Mouse (Mus musculus) limb, embryonic 10.5 days (tissue): Measurements from ENCODE around the gene Ikzf2. TPM values are rescaled to one million over a fixed set of nuclear protein-coding genes. Genes with fewer than 3 reads are reported as not detected.

Source experiments
- DNase-seq: peaks from one replicate; pipeline ENCODE4 v3.0.0-alpha.2; 2017; ENCODE audit warnings: low spot score
- H3K27ac ChIP-seq: fragments of 300-500 bp; sonication (generic); 2 replicates; pipeline ENCODE4 v1.5.1; 2016; ENCODE audit warnings: mild to moderate bottlenecking
- H3K27me3 ChIP-seq: fragments of 300-500 bp; sonication (generic); 2 replicates; pipeline ENCODE4 v1.6.1; 2016; ENCODE audit warnings: low read depth, mild to moderate bottlenecking; ENCODE audit not compliant: poor library complexity, severe bottlenecking
- H3K36me3 ChIP-seq: fragments of 300-500 bp; sonication (generic); 2 replicates; pipeline ENCODE4 v1.6.1; 2016; ENCODE audit warnings: mild to moderate bottlenecking, moderate library complexity
- H3K4me1 ChIP-seq: fragments of 300-500 bp; sonication (generic); 2 replicates; pipeline ENCODE4 v1.6.1; 2016
- H3K4me3 ChIP-seq: fragments of 300-500 bp; sonication (generic); 2 replicates; pipeline ENCODE4 v1.5.1; 2016; ENCODE audit warnings: mild to moderate bottlenecking, moderate library complexity
- H3K9me3 ChIP-seq: fragments of 300-500 bp; sonication (generic); replicated peaks from 2 replicates; pipeline ENCODE4 v1.6.1; 2016; ENCODE audit warnings: mild to moderate bottlenecking
- WGBS: fragments of 180-500 bp; shearing (Covaris S2); methylation state at CpG from one replicate; pipeline ENCODE4 v1.1.7; 2016; 5-methylcytosine and 5-hydroxymethylcytosine counted together
- polyA plus RNA-seq: library from polyadenylated mRNA; unstranded; fragments of >200 nt; fragmentation: Nextera tagmentation; extraction: Ambion mirVana; gene quantifications from 2 replicates; pipeline ENCODE4 v1.2.1, GENCODE M21; 2016

The Ikzf2 gene
- polyA plus RNA-seq, 1 experiment from 2014 or later = 3.1 TPM

DNA sequence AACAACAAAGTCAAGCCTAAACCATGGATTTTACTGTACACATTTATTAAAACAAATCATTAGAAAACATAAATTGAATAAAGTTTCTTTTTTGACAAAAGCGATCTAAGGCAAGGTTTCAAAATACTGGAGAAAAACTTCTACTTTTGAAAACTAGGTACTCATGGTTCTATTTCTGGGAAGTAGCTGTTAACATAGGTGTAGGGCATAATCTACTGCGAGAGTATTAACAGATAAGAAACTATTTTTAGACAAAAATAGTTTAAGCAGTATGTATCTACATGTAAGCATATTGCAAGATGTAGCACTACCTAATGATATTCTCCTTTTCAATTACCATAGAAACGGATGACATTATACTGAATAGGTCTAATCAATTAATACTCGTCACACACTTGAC lies 137.1 kb downstream of the Ikzf2 start:
- 93% methylated on average over 4 of the region's 4 CpGs for WGBS
- Histone ChIP-seq H3K9me3 (no peaks in the 10 kb centered on the region), H3K27ac (no peak overlapping the region), H3K27me3 (no peaks in the 10 kb centered on the region), H3K4me3 (no peak overlapping the region), H3K4me1 (no peaks in the 10 kb centered on the region), H3K36me3 (no peaks in the 10 kb centered on the region)
- no peak for DNase-seq

DNA sequence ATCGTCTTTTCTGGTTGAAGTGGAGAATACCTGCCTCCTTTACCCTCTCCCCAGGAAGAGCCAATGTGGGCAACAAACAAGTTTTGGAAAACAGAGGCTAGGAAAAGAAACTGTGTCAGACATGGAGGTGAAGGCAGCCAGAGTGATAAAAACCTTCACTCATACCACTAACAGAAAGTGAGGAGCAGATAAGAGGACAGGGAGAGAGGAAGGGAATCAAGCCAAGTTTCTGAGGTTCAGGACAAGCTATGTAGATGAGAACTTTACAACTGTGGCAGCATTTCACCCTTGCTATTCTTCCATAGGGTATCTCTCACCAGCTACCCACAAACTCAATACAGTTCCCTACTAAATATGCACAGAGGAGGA lies 141.2 kb downstream of the Ikzf2 start:
- 100% methylated on average over 1 of the region's 1 CpGs for WGBS
- Histone ChIP-seq H3K27ac (no peak overlapping the region), H3K4me1 (no peaks in the 10 kb centered on the region), H3K9me3 (no peaks in the 10 kb centered on the region), H3K27me3 (no peaks in the 10 kb centered on the region), H3K4me3 (no peak overlapping the region), H3K36me3 (no peaks in the 10 kb centered on the region)
- no peak for DNase-seq

DNA sequence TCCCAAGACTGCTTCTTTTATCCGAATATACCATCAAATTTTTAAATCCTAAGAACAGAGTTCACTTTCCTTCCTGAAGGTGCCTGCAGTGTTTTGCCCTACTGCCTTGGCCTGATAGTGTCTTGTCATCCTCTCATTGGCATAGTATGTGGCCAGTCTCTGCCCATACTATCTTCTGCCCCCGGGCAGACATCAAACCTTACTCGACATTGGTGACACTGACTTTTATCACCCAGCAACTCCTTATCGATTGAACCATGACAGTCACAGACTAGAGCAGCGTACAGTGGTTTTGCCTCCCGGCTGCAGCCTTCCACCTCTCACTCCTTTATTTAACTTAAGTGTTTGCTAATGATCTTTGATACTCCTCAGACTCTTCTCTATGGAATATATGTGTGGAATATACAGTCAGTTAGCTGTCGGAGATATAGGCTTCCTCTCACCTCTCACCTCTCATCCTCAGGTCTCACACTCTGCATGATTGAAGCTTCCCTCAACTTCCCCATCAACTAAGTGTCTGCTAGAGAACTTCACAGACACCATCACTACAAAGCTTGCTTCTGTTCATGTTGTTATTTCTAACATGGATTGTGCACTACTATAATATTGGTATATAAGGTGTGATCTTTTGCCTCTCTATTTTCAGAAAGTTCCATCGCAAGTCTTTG lies 141.7 kb downstream of the Ikzf2 start:
- no peak for DNase-seq
- no peaks in the 10 kb centered on the region for H3K36me3 ChIP-seq
- H3K4me1 ChIP-seq = no peaks in the 10 kb centered on the region
- H3K27ac ChIP-seq = no peak overlapping the region
- no peaks in the 10 kb centered on the region for H3K9me3 ChIP-seq
- H3K27me3 ChIP-seq = no peaks in the 10 kb centered on the region
- no peak overlapping the region for H3K4me3 ChIP-seq
- WGBS = 95% methylated on average over 8 of the region's 8 CpGs

DNA sequence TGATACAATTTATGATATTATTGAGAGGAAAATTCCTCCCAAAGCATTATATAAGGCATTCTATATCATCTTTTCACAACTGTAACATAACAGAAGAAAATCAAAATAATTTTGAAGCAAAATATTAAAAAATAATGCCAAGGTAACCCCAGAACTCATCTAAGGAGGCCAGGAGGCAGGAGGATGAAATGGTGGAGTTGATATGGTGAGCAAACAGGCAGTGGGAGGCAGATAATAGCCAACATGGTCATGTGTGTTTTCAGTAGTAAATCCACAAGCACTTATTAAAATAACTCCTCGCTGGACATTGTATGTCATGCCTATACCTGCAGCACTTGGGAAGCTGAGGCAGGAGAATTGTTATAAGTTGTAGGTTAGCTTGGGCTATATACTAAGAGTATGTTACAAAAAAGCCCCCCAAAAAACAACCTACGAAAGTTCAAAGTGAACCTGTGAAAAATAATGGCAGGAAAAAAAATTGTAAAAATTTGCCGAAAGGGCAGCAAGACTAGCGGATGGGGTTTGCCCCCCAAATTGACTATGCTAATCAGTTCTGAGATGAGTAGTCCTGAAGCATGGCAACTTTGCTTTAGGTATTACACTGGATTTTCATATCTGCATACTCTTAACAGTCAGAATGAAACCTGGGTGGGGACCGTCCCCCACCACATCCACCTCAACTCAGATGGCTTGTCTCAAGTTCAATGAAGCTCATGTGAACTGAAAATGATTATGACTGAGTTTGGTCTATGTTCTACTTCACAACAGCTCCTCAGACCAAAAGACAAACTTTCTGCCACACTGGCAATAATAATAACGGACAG lies 143.1 kb downstream of the Ikzf2 start:
- no peak for DNase-seq
- H3K36me3 ChIP-seq = no peaks in the 10 kb centered on the region
- 94% methylated on average over 6 of the region's 6 CpGs for WGBS

DNA sequence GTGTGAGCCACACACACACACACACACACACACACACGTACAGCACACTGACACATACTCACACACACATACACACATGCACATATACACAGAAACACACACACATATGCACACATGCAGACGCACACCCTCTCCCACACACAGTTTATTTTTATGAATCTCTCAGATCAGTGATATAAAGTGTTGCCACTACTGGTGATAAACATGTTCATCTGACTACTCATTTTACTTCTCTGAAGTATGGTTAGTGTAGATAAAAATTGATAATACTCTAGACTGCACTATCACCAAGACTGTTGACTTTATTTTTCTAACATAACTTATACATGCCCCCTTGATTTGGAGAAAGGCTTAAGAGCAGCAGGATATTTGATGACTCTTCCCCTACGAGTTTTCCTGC lies 144.5 kb downstream of the Ikzf2 start:
- Histone ChIP-seq H3K27ac (no peak overlapping the region), H3K4me1 (no peaks in the 10 kb centered on the region; the same call in 1 of the 2 replicates), H3K4me3 (no peak overlapping the region), H3K27me3 (no peaks in the 10 kb centered on the region), H3K36me3 (no peaks in the 10 kb centered on the region), H3K9me3 (no peaks in the 10 kb centered on the region)
- 79% methylated on average over 3 of the region's 3 CpGs for WGBS
- DNase-seq = no peak

More for the DNA sequence above, 143.1 kb downstream of the Ikzf2 start:
- H3K27me3 ChIP-seq = no peaks in the 10 kb centered on the region
- H3K27ac ChIP-seq = no peak overlapping the region
- H3K4me1 ChIP-seq = no peaks in the 10 kb centered on the region
- H3K9me3 ChIP-seq = no peaks in the 10 kb centered on the region
- no peak overlapping the region for H3K4me3 ChIP-seq

DNA sequence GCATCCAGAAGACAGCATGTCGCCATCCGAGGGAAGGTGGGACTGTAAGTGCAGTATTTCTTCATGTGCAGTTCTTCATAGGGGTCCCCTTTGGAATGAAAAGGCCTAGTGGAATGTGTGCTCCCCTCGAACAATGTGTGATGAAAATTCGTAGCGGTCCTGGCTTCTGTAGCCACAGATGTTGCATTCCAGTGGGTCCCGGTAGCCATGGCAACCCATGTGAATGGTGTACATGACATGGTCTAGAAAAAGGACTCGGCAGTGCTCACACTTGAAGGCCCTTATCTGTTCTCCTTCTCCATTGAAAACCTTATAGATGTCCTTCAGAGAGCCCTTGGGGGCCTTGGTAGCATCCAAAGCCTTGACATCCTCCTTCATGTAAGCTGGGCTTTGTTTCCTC lies 148.4 kb downstream of the Ikzf2 start:
- DNase-seq = no peak
- no peaks in the 10 kb centered on the region for H3K36me3 ChIP-seq
- no peaks in the 10 kb centered on the region; the same call in 1 of the 2 replicates for H3K4me1 ChIP-seq
- no peak overlapping the region for H3K4me3 ChIP-seq
- H3K27ac ChIP-seq = no peak overlapping the region
- no peaks in the 10 kb centered on the region for H3K9me3 ChIP-seq
- no peaks in the 10 kb centered on the region for H3K27me3 ChIP-seq
- WGBS = 91% methylated on average over 7 of the region's 7 CpGs

DNA sequence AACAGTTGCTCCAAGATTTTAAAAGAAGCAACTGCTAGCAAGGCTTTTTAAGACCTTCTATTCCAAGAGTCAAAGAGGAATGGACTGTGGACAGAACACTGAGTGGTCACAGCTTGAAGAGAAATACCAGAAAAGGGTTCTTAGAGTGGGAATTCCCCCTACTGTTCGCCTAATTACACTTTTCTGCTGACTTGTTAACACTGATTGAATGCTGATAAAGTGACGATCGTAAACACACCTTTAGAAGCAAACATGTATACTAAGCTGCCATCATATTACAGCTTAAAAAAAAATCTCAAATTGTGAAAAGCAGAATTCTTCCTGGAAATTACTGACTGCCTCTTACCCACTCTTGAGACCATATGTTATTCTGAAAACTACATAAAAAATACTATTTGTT lies 149.4 kb downstream of the Ikzf2 start:
- Histone ChIP-seq H3K27ac (no peak overlapping the region), H3K4me1 (no peaks in the 10 kb centered on the region; the same call in 1 of the 2 replicates), H3K4me3 (no peak overlapping the region), H3K36me3 (no peaks in the 10 kb centered on the region), H3K27me3 (no peaks in the 10 kb centered on the region), H3K9me3 (no peaks in the 10 kb centered on the region)
- no peak for DNase-seq
- WGBS = 68% methylated on average over 3 of the region's 3 CpGs

DNA sequence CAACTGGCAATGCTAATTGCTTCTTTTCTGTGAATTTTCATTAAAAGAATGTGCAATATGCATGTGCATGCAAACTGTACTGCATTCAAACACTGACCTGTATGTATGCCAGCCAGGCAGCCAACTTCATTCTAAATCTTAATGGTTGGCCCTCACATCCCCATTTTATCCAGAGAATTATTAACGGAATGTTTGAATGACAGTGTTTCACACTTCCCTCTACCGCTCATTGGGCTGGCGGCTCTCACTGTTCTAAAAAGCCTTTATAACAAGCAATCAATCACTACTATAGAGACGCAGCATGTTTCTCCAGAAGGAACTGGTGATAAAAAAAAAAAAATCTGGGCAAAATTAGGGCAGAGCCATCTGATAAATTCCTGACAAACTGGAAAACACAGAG lies 151.5 kb downstream of the Ikzf2 start:
- no peaks in the 10 kb centered on the region for H3K36me3 ChIP-seq
- 78% methylated on average over 4 of the region's 4 CpGs for WGBS
- H3K27me3 ChIP-seq = no peaks in the 10 kb centered on the region
- no peak overlapping the region for H3K4me3 ChIP-seq
- no peak for DNase-seq
- no peaks in the 10 kb centered on the region for H3K9me3 ChIP-seq
- no peaks in the 10 kb centered on the region; the same call in 1 of the 2 replicates for H3K4me1 ChIP-seq
- H3K27ac ChIP-seq = no peak overlapping the region

DNA sequence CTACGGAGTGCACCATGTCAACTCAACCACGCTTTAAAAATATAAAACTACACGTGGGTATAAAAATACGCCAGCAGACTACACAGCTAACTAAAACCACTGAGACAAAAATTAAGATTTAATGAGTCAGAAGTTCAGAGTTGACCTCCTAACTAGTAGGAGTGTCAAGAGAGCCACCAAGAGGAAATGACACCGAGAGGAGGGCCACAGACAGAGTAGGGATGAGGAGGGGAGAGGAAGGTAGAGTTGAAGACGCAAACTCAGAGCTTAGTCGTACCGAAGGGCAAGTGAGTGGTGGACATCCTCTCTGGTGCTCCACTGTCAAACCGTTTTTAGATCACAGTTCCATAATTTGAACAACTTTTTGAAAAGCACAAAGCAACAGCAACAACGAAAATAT lies 154.0 kb downstream of the Ikzf2 start:
- H3K9me3 ChIP-seq = no peaks in the 10 kb centered on the region
- H3K4me1 ChIP-seq = no peaks in the 10 kb centered on the region
- H3K27ac ChIP-seq = no peak overlapping the region
- DNase-seq = no peak
- 92% methylated on average over 10 of the region's 10 CpGs for WGBS
- no peaks in the 10 kb centered on the region for H3K36me3 ChIP-seq
- no peak overlapping the region for H3K4me3 ChIP-seq
- H3K27me3 ChIP-seq = no peaks in the 10 kb centered on the region

DNA sequence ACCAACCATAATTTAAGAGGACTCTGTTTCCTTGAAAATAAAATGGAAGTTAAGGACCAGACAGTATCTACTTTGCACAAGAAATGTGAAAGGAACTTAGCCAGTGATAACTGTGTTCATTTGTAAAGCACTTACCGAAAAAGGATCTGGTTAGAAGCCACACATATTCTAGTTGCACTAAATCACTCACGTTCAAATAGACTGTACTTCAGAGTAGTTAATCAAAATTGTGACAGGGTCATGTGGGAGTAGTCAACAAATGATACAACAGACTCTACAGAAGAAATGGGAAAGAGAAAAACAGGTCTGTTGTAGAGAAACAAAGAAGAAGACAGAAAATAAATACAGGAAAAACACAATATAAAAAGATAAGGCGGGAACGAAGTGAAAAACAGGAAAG lies 158.3 kb downstream of the Ikzf2 start:
- 86% methylated on average over 4 of the region's 4 CpGs for WGBS
- H3K4me3 ChIP-seq = no peak overlapping the region
- H3K4me1 ChIP-seq = no peaks in the 10 kb centered on the region
- H3K36me3 ChIP-seq = no peaks in the 10 kb centered on the region
- H3K27me3 ChIP-seq = no peaks in the 10 kb centered on the region
- no peaks in the 10 kb centered on the region for H3K9me3 ChIP-seq
- no peak overlapping the region for H3K27ac ChIP-seq
- no peak for DNase-seq

DNA sequence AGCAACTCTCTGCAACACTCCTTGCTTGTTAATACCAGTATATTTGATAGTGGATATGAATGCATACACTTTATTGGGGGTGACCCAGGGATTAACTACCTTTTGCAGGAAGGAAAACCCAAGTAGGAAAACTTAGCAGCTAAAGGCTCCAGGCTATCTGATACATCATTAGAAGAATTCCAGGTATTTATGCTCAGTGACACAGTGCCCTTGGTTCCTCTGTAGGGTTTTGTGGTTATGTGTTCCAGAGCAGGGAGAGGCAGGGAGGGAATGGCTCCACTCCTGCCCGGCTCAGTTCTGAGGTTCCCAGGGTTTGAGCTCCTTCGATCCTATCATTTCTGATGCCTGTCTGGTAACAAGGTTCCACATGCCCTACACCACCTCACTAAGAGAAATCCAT lies 165.4 kb downstream of the Ikzf2 start:
- H3K4me1 ChIP-seq = no peaks in the 10 kb centered on the region
- H3K9me3 ChIP-seq = no peaks in the 10 kb centered on the region
- H3K4me3 ChIP-seq = no peak overlapping the region
- no peaks in the 10 kb centered on the region for H3K36me3 ChIP-seq
- DNase-seq = no peak
- no peaks in the 10 kb centered on the region for H3K27me3 ChIP-seq
- H3K27ac ChIP-seq = no peak overlapping the region
- 92% methylated on average over 2 of the region's 2 CpGs for WGBS

DNA sequence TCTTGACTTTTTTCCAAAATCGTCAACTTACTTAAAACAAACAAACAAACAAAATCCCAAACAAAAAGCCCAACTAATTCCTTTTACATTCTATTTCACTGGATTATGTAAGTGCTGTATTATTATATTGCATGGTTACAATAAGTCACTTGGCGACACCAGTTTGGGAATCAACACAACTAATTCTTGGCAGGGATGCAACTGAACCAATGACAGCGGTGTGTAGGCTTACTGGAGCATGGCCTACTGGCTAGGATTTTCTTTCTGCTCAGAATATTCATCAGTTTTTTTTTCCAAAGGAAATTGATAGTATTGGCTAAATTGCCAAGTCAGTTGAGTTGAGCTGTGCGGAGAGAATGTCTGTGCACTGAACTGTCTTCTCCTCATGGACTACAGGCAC lies 167.7 kb downstream of the Ikzf2 start:
- Histone ChIP-seq H3K36me3 (no peaks in the 10 kb centered on the region), H3K27me3 (no peaks in the 10 kb centered on the region), H3K4me1 (no peaks in the 10 kb centered on the region), H3K27ac (no peak overlapping the region), H3K4me3 (no peak overlapping the region), H3K9me3 (no peaks in the 10 kb centered on the region)
- 94% methylated on average over 4 of the region's 4 CpGs for WGBS
- DNase-seq = no peak

DNA sequence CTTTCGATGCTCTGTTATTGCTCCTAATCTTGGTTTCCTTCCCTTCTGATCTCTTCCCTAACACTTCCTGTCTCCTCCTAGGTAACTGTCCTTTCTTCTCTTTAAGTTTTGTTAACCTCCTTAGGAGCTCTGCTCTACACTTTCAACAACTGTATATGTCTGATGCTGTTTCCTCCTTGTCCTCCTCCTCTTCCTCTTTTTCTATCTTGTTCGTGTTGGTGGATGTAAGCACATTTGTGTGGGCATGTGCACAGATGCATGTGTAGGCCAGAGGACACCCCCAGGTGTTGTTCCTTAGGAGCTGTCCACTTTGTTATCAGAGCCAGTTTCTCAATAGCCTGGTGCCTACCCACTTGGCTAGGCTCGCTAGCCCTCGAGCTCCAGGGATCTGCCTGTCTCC lies 169.0 kb downstream of the Ikzf2 start:
- Histone ChIP-seq H3K4me3 (no peak overlapping the region), H3K27ac (no peak overlapping the region), H3K9me3 (no peaks in the 10 kb centered on the region), H3K36me3 (no peaks in the 10 kb centered on the region), H3K27me3 (no peaks in the 10 kb centered on the region), H3K4me1 (no peaks in the 10 kb centered on the region)
- no peak for DNase-seq
- WGBS = 88% methylated on average over 4 of the region's 4 CpGs
